Mouse (Mus musculus) spleen, postnatal 14 days (tissue): ENCODE results near the gene Sipa1l1.

Experiments used
- DNase-seq, 2 experiments: peaks; one replicate each; pipeline ENCODE4 v3.0.0; 2021 to 2022; ENCODE audit warnings: low spot score in 2 of 2

Gene Sipa1l1

GRCm38 (mm10) chr12:82334550-82334949 is 165.4 kb downstream of the Sipa1l1 start:
- DNase-seq: no peak

- DNase-seq: no peak
Observed at GRCm38 (mm10) chr12:82335095-82335494, 166.0 kb downstream of the Sipa1l1 start.

GRCm38 (mm10) chr12:82338550-82338949 is 169.4 kb downstream of the Sipa1l1 start:
- DNase-seq: no peak

- no peak for DNase-seq
Observed at GRCm38 (mm10) chr12:82339221-82339861, 170.2 kb downstream of the Sipa1l1 start.

GRCm38 (mm10) chr12:82340196-82340918 is 171.2 kb downstream of the Sipa1l1 start:
- no peak for DNase-seq

GRCm38 (mm10) chr12:82341181-82341580 is 172.1 kb downstream of the Sipa1l1 start:
- no peak for DNase-seq

GRCm38 (mm10) chr12:82341696-82342095 is 172.6 kb downstream of the Sipa1l1 start:
- no peak for DNase-seq

- DNase-seq: no peak
Observed at GRCm38 (mm10) chr12:82350082-82350481, 181.0 kb downstream of the Sipa1l1 start.

- DNase-seq: no peak
Observed at GRCm38 (mm10) chr12:82350891-82351290, 181.8 kb downstream of the Sipa1l1 start.

- no peak for DNase-seq
Observed at GRCm38 (mm10) chr12:82353660-82354059, 184.5 kb downstream of the Sipa1l1 start.

- no peak for DNase-seq
Observed at GRCm38 (mm10) chr12:82355419-82356149, 186.5 kb downstream of the Sipa1l1 start.

GRCm38 (mm10) chr12:82356476-82356875 is 187.4 kb downstream of the Sipa1l1 start:
- DNase-seq: no peak

GRCm38 (mm10) chr12:82357431-82357830 is 188.3 kb downstream of the Sipa1l1 start:
- no peak for DNase-seq

GRCm38 (mm10) chr12:82362796-82363195 is 193.7 kb downstream of the Sipa1l1 start:
- no peak for DNase-seq

- no peak for DNase-seq
Observed at GRCm38 (mm10) chr12:82364186-82364585, 195.1 kb downstream of the Sipa1l1 start.

- no peak for DNase-seq
Observed at GRCm38 (mm10) chr12:82365276-82365875, 196.3 kb downstream of the Sipa1l1 start.

- DNase-seq: no peak
Observed at GRCm38 (mm10) chr12:82366754-82367153, 197.6 kb downstream of the Sipa1l1 start.

- DNase-seq: no peak
Observed at GRCm38 (mm10) chr12:82367345-82367744, 198.2 kb downstream of the Sipa1l1 start.

GRCm38 (mm10) chr12:82367986-82368385 is 198.9 kb downstream of the Sipa1l1 start:
- DNase-seq: no peak

- no peak for DNase-seq
Observed at GRCm38 (mm10) chr12:82369402-82370160, 200.5 kb downstream of the Sipa1l1 start.

- DNase-seq: no peak
Observed at GRCm38 (mm10) chr12:82371266-82371665, 202.1 kb downstream of the Sipa1l1 start.
